Mouse (Mus musculus): Measurements from ENCODE around the gene Pfdn6.
"Not testable (repeated sequence)": the region's sequence is repeated elsewhere in the genome, so short reads cannot be mapped to it uniquely, and the experiment has no call there.

Gene Pfdn6

DNA sequence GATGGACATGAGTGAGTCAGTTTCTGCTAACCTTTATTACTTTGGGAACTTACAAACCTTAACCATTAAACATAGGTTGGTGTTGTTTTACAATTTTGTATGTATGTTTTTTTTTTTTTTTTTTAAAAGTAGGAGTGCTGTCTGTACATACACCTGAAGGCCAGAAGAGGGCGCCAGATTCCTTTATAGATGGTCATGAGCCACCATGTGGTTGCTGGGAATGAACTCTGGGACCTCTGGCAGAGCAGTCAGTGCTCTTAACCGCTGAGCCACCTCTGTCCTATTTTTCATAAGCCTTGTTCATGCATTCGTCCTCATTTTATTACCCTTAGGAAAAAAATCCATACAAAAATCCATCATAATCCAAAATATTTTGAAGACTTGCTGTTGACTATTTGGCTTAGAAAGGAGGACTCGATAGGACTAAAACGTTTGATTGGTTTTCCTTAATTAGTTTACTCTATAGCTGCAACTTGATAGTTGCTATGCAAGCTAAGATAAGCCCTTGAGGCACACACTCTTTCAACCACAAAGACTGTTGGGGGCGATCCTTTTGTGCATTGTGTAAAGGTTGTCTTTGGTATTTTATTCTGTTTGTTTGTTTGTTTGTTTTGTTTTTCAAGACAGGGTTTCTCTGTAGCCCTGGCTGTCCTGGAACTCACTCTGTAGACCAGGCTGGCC is 42.9 kb downstream of the Pfdn6 start:
- peak; percentile 89 for DNase-seq (ENCODE audit: low spot score)

DNA sequence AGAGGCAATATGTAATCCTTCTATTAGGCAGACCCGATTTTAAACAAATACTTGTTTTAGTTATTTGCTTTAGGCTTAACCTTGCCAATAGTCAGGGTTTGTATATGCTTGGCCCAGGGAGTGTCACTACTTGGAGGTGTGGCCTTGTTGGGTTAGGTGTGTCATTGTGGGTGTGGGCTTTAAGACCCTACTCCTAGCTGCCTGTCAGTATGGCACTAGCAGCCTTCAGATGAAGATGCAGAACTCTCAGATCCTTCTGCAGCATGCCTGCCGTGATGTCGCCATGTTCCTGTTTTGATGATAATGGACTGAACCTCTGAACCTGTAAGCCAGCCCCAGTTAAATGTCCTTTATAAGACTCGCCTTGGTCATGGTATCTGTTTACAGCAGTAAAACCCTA is 47.1 kb downstream of the Pfdn6 start:
- not testable (repeated sequence) for DNase-seq (ENCODE audit: low spot score)

DNA sequence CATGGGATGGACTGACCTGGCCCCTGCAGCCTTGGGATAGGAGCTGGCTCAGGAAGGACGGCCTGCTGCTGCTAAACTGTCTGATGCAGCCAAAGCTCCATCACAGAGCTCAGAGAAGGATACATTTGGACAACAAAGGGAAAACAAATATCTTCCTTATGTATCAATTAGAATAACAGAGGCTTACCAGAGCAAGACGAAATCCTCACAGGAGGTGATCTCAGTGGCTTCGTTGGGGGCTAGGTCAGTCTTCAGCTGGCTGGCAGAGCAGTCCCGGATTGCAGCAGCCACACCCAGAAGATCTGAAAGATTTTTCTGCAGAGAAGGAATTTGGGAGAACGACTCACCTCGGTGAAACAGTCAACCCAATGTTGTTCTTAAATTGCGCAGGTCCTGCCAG is 47.7 kb downstream of the Pfdn6 start:
- no peak for DNase-seq (ENCODE audit: low spot score)

DNA sequence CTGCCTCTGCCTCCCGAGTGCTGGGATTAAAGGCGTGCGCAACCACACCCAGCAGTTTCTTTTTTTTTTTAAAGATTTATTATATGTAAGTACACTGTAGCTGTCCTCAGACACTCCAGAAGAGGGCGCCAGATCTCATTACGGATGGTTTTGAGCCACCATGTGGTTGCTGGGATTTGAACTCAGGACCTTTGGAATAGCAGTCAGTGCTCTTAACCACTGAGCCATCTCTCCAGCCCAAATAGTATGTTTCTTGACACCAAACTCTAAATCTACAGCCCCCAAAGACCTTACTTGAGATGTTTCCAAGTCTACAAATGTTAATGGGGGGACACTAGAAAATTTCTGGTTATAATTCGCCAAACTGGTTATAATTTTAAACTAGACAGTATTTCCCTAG is 48.3 kb downstream of the Pfdn6 start:
- DNase-seq (ENCODE audit: low spot score) = not testable (repeated sequence)

DNA sequence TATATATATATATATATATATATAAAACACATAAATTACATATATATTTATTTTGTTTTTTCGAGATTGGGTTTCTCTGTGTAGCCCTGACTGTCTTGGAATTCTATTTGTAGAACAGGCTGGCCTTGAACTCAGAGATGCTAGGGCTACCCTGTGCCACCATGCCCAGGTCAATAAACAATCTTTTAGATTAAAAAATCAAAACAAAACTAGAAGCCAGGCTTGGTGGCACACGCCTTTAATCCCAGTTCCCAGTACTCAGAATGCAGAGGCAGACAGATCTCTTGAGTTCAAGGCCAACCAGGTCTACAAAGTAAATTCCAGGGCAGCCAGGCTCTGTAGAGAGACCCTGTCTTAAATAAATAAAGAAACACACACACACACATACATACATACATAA is 48.8 kb downstream of the Pfdn6 start:
- DNase-seq (ENCODE audit: low spot score) = no peak

DNA sequence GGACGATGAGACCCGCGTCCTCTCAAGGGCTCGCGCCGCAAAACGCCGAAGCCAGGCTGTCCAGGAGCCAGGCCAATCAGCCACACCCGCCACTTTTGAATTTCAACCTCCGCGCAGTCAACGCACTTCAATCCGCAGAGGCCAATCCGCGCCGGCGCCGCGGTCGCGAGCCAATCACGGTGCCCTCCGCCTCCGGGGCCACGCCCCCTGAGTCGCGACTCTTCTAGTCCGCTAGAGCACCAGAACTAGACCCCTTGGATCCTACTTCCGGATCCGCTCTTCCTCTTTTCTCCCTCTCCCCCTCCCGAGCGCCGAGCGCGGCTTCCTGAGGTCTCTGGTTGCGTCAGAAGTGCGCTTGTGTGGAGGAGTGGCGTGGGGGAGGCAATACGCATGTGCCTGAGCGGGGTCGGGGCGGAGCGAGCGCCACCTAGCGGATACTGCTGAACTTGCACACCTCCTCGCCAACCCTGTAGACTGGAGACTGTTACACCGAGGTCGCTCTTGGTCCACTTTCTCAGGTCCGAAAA is 49.5 kb downstream of the Pfdn6 start, which contains the start of gene Kifc1:
Gene Kifc1, minus strand, starts transcription at position 129 of the 527 bp plus-strand sequence.
- DNase-seq (ENCODE audit: low spot score) = peak; percentile 100

DNA sequence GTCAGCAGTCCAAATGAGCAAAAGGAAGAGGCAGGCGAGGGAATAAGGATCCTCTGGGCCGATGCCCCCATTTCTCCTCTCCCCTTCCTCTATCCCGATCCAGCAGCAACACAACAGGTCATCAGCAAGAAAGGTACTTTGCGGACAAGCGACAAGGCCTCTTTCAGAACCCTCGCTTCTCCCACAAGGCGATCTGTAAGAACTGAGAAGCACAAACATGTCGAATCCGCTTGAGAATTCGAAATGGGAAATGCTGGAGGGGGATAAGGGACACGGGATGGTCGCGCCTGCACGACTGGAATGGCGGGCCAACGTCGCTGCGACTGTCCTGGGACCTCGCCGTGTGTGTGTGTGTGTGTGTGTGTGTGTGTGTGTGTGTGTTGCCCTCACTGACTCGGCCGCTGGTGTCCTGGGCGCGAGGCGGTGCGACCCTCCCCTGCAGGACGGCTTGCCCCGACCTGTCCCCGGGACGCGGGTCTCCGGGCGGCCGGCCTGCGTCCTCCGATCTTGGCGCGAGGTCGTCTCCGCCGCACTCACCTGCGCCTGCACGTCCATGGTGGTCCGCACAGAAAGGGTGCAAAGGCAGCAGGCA is 50.1 kb downstream of the Pfdn6 start:
- DNase-seq (ENCODE audit: low spot score) = peak; percentile 31
